Mouse (Mus musculus) CH12.LX (cell line): Measurements from ENCODE around the gene Txndc9. TPM values are rescaled to one million over a fixed set of nuclear protein-coding genes. Genes with fewer than 3 reads are reported as not detected.

Experiments
- DNase-seq: peaks from one replicate; pipeline ENCODE4 v3.0.0-alpha.2; 2013; ENCODE audit errors: extremely low read depth
- H3K27ac ChIP-seq: 2 replicates; pipeline ENCODE4 v1.5.1; 2012; ENCODE audit warnings: low read depth, mild to moderate bottlenecking, control low read depth, moderate library complexity; ENCODE audit not compliant: insufficient read depth
- H3K27me3 ChIP-seq: replicated peaks from 2 replicates; pipeline ENCODE3; 2012; ENCODE audit warnings: inconsistent platforms
- H3K36me3 ChIP-seq, 2 experiments: replicated peaks in 1 of 2; 2 replicates each; pipeline versions ENCODE3 to v1.6.1; 2012; ENCODE audit warnings: inconsistent platforms in 1 of 2, low read length in 1 of 2, mild to moderate bottlenecking in 1 of 2, mixed read lengths in 1 of 2, moderate library complexity in 1 of 2; ENCODE audit not compliant: control insufficient read depth in 1 of 2, insufficient read depth in 1 of 2
- H3K4me1 ChIP-seq, 2 experiments: 2 replicates each; pipeline ENCODE4 v1.6.1; 2012; ENCODE audit warnings: inconsistent platforms in 1 of 2, moderate library complexity in 1 of 2; ENCODE audit not compliant: insufficient read depth in 2 of 2, control insufficient read depth in 1 of 2
- H3K4me2 ChIP-seq: 2 replicates; pipeline ENCODE4 v1.6.1; 2012; ENCODE audit warnings: low read depth, mild to moderate bottlenecking, control low read depth; ENCODE audit not compliant: poor library complexity, insufficient read depth, severe bottlenecking
- H3K4me3 ChIP-seq, 3 experiments: fragments of 150-350 bp in 1 of 3; sonication (generic) in 1 of 3; replicated peaks in 1 of 3; 2 replicates each; pipeline versions ENCODE3 to v1.5.1; 2011 to 2012; ENCODE audit warnings: low read depth in 2 of 3, low read length in 2 of 3, mild to moderate bottlenecking in 2 of 3, moderate library complexity in 2 of 3, control low read depth in 1 of 3, improper control_type of control experiment in 1 of 3, inconsistent platforms in 1 of 3, mixed read lengths in 1 of 3; ENCODE audit not compliant: poor library complexity in 1 of 3
- H3K79me2 ChIP-seq: replicated peaks from 2 replicates; pipeline ENCODE4 v1.6.1; 2012; ENCODE audit warnings: mild to moderate bottlenecking, moderate library complexity; ENCODE audit not compliant: control insufficient read depth, poor library complexity, insufficient read depth, severe bottlenecking; ENCODE audit errors: extremely low read depth
- H3K9ac ChIP-seq: 2 replicates; pipeline ENCODE4 v1.6.1; 2012; ENCODE audit warnings: low read depth, mild to moderate bottlenecking, control low read depth, moderate library complexity; ENCODE audit not compliant: insufficient read depth
- H3K9me3 ChIP-seq: replicated peaks from 2 replicates; pipeline ENCODE3; 2012; ENCODE audit warnings: low read length, inconsistent platforms, mixed read lengths
- BHLHE40 ChIP-seq: IDR thresholded peaks from 2 replicates; pipeline ENCODE4 v1.6.1; 2011; ENCODE audit warnings: mild to moderate bottlenecking, low read depth, low read length, improper control_type of control experiment
- CHD1 ChIP-seq: IDR thresholded peaks from 2 replicates; pipeline ENCODE4 v1.6.1; 2012; ENCODE audit warnings: low read depth, low read length, improper control_type of control experiment, inconsistent platforms
- CHD2 ChIP-seq: IDR thresholded peaks from 2 replicates; pipeline ENCODE4 v1.6.1; 2011; ENCODE audit warnings: low read length, improper control_type of control experiment
- CTCF ChIP-seq, 2 experiments: IDR thresholded peaks in 1 of 2; conservative IDR thresholded peaks in 1 of 2; 2 replicates each; pipeline ENCODE4 v1.5.1; 2011 to 2012; ENCODE audit warnings: low read depth in 2 of 2, low read length in 2 of 2, improper control_type of control experiment in 1 of 2, inconsistent platforms in 1 of 2, mild to moderate bottlenecking in 1 of 2, moderate library complexity in 1 of 2
- E2F4 ChIP-seq: IDR thresholded peaks from 2 replicates; pipeline ENCODE4 v1.6.1; 2011; ENCODE audit warnings: low read depth, low read length, improper control_type of control experiment; ENCODE audit not compliant: insufficient replicate concordance
- ELF1 ChIP-seq: IDR thresholded peaks from 2 replicates; pipeline ENCODE4 v1.6.1; 2014; ENCODE audit warnings: low read depth, mild to moderate bottlenecking, inconsistent platforms, low read length, improper control_type of control experiment
- GABPA ChIP-seq: IDR thresholded peaks from 2 replicates; pipeline ENCODE4 v1.6.1; 2012; ENCODE audit warnings: low read depth, low read length, improper control_type of control experiment, inconsistent platforms; ENCODE audit not compliant: insufficient replicate concordance
- HCFC1 ChIP-seq: IDR thresholded peaks from 2 replicates; pipeline ENCODE4 v1.6.1; 2012; ENCODE audit warnings: low read depth, mild to moderate bottlenecking, inconsistent platforms, low read length, improper control_type of control experiment
- IRF4 ChIP-seq: IDR thresholded peaks from 2 replicates; pipeline ENCODE4 v1.6.1; 2014; ENCODE audit warnings: low read depth, mild to moderate bottlenecking, inconsistent platforms, low read length, improper control_type of control experiment
- JUN ChIP-seq: IDR thresholded peaks from 2 replicates; pipeline ENCODE4 v1.6.1; 2011; ENCODE audit warnings: low read depth, mild to moderate bottlenecking, low read length, improper control_type of control experiment, moderate library complexity; ENCODE audit not compliant: insufficient read depth
- JUND ChIP-seq: conservative IDR thresholded peaks from 2 replicates; pipeline ENCODE4 v1.6.1; 2011; ENCODE audit warnings: low read depth, low read length, improper control_type of control experiment
- MAFK ChIP-seq: IDR thresholded peaks from 2 replicates; pipeline ENCODE4 v1.6.1; 2011; ENCODE audit warnings: low read length, improper control_type of control experiment; ENCODE audit not compliant: insufficient replicate concordance
- MAX ChIP-seq: IDR thresholded peaks from 2 replicates; pipeline ENCODE4 v1.6.1; 2011; ENCODE audit warnings: low read length, improper control_type of control experiment
- MAZ ChIP-seq: IDR thresholded peaks from 2 replicates; pipeline ENCODE4 v1.6.1; 2012; ENCODE audit warnings: low read depth, mild to moderate bottlenecking, inconsistent platforms, low read length, improper control_type of control experiment, moderate library complexity
- MEF2A ChIP-seq: IDR thresholded peaks from 2 replicates; pipeline ENCODE4 v1.6.1; 2014; ENCODE audit warnings: low read depth, mild to moderate bottlenecking, inconsistent platforms, low read length, improper control_type of control experiment, borderline replicate concordance
- PAX5 ChIP-seq: IDR thresholded peaks from 2 replicates; pipeline ENCODE4 v1.6.1; 2012; ENCODE audit warnings: low read length, inconsistent platforms, mixed read lengths
- POLR2AphosphoS2 ChIP-seq: IDR thresholded peaks from 2 replicates; pipeline ENCODE4 v1.6.1; 2011; ENCODE audit warnings: low read depth, low read length, improper control_type of control experiment
- RCOR1 ChIP-seq: conservative IDR thresholded peaks from 2 replicates; pipeline ENCODE4 v1.6.1; 2012; ENCODE audit warnings: low read depth, mild to moderate bottlenecking, inconsistent platforms, low read length, improper control_type of control experiment
- SIN3A ChIP-seq: IDR thresholded peaks from 2 replicates; pipeline ENCODE4 v1.6.1; 2012; ENCODE audit warnings: low read length, improper control_type of control experiment, inconsistent platforms
- SMC3 ChIP-seq: IDR thresholded peaks from 2 replicates; pipeline ENCODE4 v1.6.1; 2011; ENCODE audit warnings: low read depth, low read length, improper control_type of control experiment
- TBP ChIP-seq: conservative IDR thresholded peaks from 2 replicates; pipeline ENCODE4 v1.6.1; 2011; ENCODE audit warnings: low read depth, low read length, improper control_type of control experiment
- TCF12 ChIP-seq: IDR thresholded peaks from 2 replicates; pipeline ENCODE4 v1.6.1; 2014; ENCODE audit warnings: low read depth, mild to moderate bottlenecking, inconsistent platforms, low read length, improper control_type of control experiment
- dilution Hi-C: fragments of 300-500 bp; cut with MboI; formaldehyde crosslinking; loops from 2 replicates; pipeline ENCODE4 v1.14.3; 2020; ENCODE audit warnings: low sequenced_read_pairs; ENCODE audit not compliant: extremely low pct_unique_long_range_greater_than_20kb, extremely low pct_ligation_motif_present
- in situ Hi-C: fragments of 300-500 bp; cut with MboI; formaldehyde crosslinking; loops from 3 replicates; pipeline ENCODE4 v1.14.3; 2019; ENCODE audit warnings: low sequenced_read_pairs, low pct_ligation_motif_present, low pct_unique_long_range_greater_than_20kb, mixed read lengths
- polyA plus RNA-seq: library from polyadenylated mRNA; unstranded; fragments of >175 nt; gene quantifications from 2 replicates; pipeline ENCODE4 v1.2.1, GENCODE M21; 2012; ENCODE audit warnings: low read depth; ENCODE audit not compliant: insufficient read length
- total RNA-seq, 2 experiments: library from RNA; depleted of rRNA; stranded (reverse); fragments of 300-350 nt in 1 of 2; fragments of >200 nt in 1 of 2; gene quantifications; 2 replicates each; pipeline ENCODE4 v1.2.3; 2012 to 2014

Gene Txndc9
- total and polyA plus RNA-seq, 3 experiments: 44.1 to 99.5 (median 82.1) TPM

- no peak for DNase-seq
- Histone ChIP-seq H3K36me3 (no peaks in the 10 kb centered on the region), H3K9me3 (peaks cover 2% of the 10 kb centered on the region), H3K4me2 (no peak overlapping the region), H3K27me3 (peaks cover 3% of the 10 kb centered on the region), H3K27ac (no peak overlapping the region), H3K4me3 (no peak overlapping the region), H3K9ac (no peak overlapping the region), H3K4me1 (peaks cover 0 to 7% of the 10 kb centered on the region in 2 experiments; a peak in 3 of 4 replicates), H3K79me2 (no peaks in the 10 kb centered on the region)
- TF ChIP-seq RCOR1 (no peak), MAZ (no peak), JUND (no peak), HCFC1 (no peak), PAX5 (no peak), GABPA (no peak), TBP (no peak), SMC3 (no peak), MEF2A (no peak), CHD1 (no peak), E2F4 (no peak), CHD2 (no peak), IRF4 (no peak), SIN3A (no peak), JUN (no peak), CTCF (conservative IDR thresholded peaks at IDR 0.05 in 1 of 2, IDR thresholded peaks at IDR 0.05 in 1 of 2; ENCODE audit: low read depth in 2 of 2, low read length in 2 of 2) (no peak), TCF12 (no peak)
- in situ Hi-C loops (no loop called here), dilution Hi-C loops (no loop called here)
Measured at GRCm38 (mm10) chr1:37956690-37957431, 40.8 kb downstream of the Txndc9 start.

GRCm38 (mm10) chr1:37955251-37955650 lies 42.4 kb downstream of the Txndc9 start:
- Histone ChIP-seq H3K4me1 (peaks cover 5 to 14% of the 10 kb centered on the region in 2 experiments; a peak in 3 of 4 replicates), H3K9ac (no peak overlapping the region), H3K27ac (no peak overlapping the region), H3K27me3 (peaks cover 3% of the 10 kb centered on the region)
- dilution Hi-C loops: no loop called here
- TF ChIP-seq BHLHE40 (no peak), IRF4 (no peak), MAZ (no peak), MAFK (no peak), MAX (no peak), SMC3 (no peak), ELF1 (no peak), POLR2AphosphoS2 (no peak)
- TF ChIP-seq, all 38 proteins: peak for 0
- Histone ChIP-seq H3K79me2 (no peaks in the 10 kb centered on the region), H3K4me3 (no peak overlapping the region), H3K9me3 (peaks cover 2% of the 10 kb centered on the region), H3K36me3 (no peaks in the 10 kb centered on the region), H3K4me2 (no peak overlapping the region)
- no peak for DNase-seq
- in situ Hi-C loops: no loop called here
